Mouse (Mus musculus): ENCODE measurements around the gene Sptbn1. TPM values are rescaled to one million over a fixed set of nuclear protein-coding genes. Genes with fewer than 3 reads are reported as not detected.

Gene Sptbn1
- polyA plus RNA-seq, 1 experiment from 2014 or later: 164 TPM

DNA sequence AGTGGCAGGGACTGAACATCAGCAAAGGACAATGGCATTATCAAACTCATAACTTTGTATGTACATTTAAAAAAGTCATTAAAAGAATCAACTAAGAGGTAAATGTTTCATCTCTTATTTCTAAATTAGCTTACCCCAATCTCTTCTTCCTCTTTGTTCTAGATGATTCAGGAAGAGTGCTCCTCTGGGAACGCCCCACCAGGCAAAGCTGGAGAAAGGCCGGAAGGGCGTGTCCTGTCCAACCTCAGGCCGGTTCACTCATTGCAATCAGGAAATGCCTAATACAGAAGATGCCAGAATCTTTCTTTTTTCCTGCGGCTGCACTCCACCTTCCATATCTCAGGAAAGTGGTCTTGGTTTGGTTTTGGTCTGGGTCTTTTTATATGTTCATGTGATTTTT is 11.3 kb upstream of the Sptbn1 start:
- no peak overlapping the region for H3K4me2 ChIP-seq (ENCODE audit: low read depth, low read length)
- no peak overlapping the region for H3K4me3 ChIP-seq (ENCODE audit: low read length)
- ATAC-seq (replicated peaks; ENCODE audit: extremely low read depth, insufficient read depth, low FRiP score): no peak
- H3K4me1 ChIP-seq (ENCODE audit: control insufficient read depth, insufficient read depth, low read length): 0 out of 2 replicates have a peak, but pooled peaks cover 2% of the 10 kb centered on the region
- no peak overlapping the region for H3K9ac ChIP-seq (ENCODE audit: low read length)
- no peaks in the 10 kb centered on the region for H3K27me3 ChIP-seq (ENCODE audit: control insufficient read depth, insufficient read depth, low read length)
- H3K27ac ChIP-seq (ENCODE audit: low read length): no peak overlapping the region
- 62% methylated on average over 5 of the region's 5 CpGs for WGBS
- no peaks in the 10 kb centered on the region for H3K36me3 ChIP-seq (ENCODE audit: control insufficient read depth, insufficient read depth)
- 0 out of 2 replicates have a peak, but pooled peaks cover 2% of the 10 kb centered on the region for H3K9me3 ChIP-seq (replicated peaks; ENCODE audit: control insufficient read depth, low read length)

DNA sequence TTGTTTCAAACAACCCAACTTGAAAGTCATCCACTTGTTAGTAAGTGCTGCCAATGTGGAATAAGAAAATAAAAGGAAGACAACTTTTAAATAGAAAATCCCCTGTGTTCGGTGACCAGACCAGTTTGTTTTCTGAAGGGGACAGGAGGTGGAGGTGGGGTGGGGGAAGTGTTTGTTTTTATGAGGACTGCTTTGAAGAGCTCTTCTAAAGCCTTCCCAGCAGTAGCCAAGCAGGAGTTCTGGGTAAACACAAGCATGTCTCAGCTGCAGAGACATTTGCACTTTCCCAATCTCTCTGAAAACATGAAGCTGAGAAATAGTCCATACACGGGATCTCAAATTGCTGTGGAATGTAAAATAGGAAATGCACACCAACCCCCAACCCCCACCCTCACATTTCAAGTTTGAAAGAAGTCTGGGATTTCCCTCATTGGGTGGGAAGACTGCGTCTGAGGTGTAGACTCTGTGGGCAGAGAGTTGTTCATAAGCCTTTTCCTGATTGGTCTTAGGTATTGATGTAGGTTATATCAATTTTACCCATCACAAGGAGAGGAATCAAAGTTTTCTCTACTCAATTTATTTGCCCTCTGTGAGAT is 7.6 kb upstream of the Sptbn1 start:
- no peak for ATAC-seq (replicated peaks; ENCODE audit: extremely low read depth, insufficient read depth, low FRiP score)

DNA sequence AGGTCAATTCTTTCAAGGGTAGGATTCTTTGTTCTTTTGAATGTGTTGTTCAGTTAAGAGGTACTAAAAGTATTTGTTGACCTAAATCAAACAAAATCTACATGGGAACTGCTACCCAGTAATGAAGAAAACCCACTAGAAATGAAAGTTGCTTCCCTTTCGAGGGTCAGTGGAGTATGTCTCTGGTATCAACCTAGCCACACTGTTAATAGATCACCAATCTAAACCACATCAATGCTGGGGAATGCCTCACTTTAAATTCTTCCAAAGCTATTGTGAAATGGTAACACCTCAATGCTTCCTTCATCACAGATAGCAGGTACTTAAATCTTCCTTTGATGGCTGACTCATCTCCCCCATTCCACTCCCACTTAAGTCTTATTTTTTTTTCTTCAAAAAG is 1.5 kb upstream of the Sptbn1 start:
- Histone ChIP-seq H3K4me1 (ENCODE audit: control insufficient read depth, insufficient read depth, low read length) (peaks cover 8% of the 10 kb centered on the region; the same call in 1 of the 2 replicates), H3K4me2 (ENCODE audit: low read depth, low read length) (no peak overlapping the region; the same call in 1 of the 2 replicates), H3K27ac (ENCODE audit: low read length) (no peak overlapping the region), H3K27me3 (ENCODE audit: control insufficient read depth, insufficient read depth, low read length) (no peaks in the 10 kb centered on the region), H3K36me3 (ENCODE audit: control insufficient read depth, insufficient read depth) (no peaks in the 10 kb centered on the region), H3K9me3 (replicated peaks; ENCODE audit: control insufficient read depth, low read length) (no peaks in the 10 kb centered on the region), H3K9ac (ENCODE audit: low read length) (no peak overlapping the region), H3K4me3 (ENCODE audit: low read length) (no peak overlapping the region; the same call in 1 of the 2 replicates)
- 86% methylated on average over 1 of the region's 1 CpGs for WGBS
- ATAC-seq (replicated peaks; ENCODE audit: extremely low read depth, insufficient read depth, low FRiP score): no peak

More for the DNA sequence above, 7.6 kb upstream of the Sptbn1 start:
- H3K9ac ChIP-seq (ENCODE audit: low read length): no peak overlapping the region
- H3K27me3 ChIP-seq (ENCODE audit: control insufficient read depth, insufficient read depth, low read length): no peaks in the 10 kb centered on the region
- WGBS: 42% methylated on average over 3 of the region's 3 CpGs
- H3K4me3 ChIP-seq (ENCODE audit: low read length): no peak overlapping the region
- H3K4me2 ChIP-seq (ENCODE audit: low read depth, low read length): no peak overlapping the region
- H3K36me3 ChIP-seq (ENCODE audit: control insufficient read depth, insufficient read depth): no peaks in the 10 kb centered on the region
- H3K27ac ChIP-seq (ENCODE audit: low read length): no peak overlapping the region
- H3K9me3 ChIP-seq (replicated peaks; ENCODE audit: control insufficient read depth, low read length): 0 out of 2 replicates have a peak, but pooled peaks cover 2% of the 10 kb centered on the region
- H3K4me1 ChIP-seq (ENCODE audit: control insufficient read depth, insufficient read depth, low read length): no peaks in the 10 kb centered on the region

DNA sequence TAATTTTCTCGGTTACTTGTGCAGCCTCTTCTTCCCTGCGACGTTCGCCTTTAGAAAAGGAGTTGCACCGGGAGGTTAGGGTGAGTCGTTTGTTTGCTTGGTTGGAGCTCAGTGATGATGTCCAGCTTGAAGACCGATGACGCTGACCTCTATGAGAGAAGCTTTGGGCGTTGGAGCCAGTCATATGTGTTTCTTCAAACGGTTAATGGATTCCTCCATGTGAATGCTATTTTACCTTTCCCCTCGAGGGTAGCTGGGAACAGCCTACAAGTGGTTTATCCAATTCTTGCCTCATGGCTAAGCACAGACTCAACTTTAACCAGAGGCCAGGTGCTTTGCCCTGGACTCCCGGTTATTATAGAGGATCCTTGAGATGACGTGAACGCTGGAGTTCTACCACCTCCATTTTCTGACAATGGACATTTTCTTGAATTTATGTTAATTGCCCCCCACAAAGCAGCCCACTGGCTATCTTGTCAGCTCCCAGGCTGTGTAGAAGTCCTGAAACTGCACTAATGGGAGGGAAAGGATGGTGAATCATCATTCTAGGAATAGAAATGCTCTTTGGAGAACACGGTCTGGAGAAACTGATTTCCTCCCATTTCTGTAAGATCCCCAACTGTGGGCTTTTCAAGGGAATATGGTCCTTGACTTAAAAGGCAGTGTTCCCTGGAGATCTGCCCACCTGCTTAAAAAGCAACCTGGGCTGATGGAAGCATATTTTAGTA is 837 bp upstream of the Sptbn1 start:
- Histone ChIP-seq H3K9me3 (replicated peaks; ENCODE audit: control insufficient read depth, low read length) (no peaks in the 10 kb centered on the region), H3K9ac (ENCODE audit: low read length) (peak overlapping the region; percentile 86), H3K36me3 (ENCODE audit: control insufficient read depth, insufficient read depth) (no peaks in the 10 kb centered on the region), H3K27ac (ENCODE audit: low read length) (peak overlapping the region; percentile 94), H3K4me3 (ENCODE audit: low read length) (peak overlapping the region; percentile 99), H3K27me3 (ENCODE audit: control insufficient read depth, insufficient read depth, low read length) (no peaks in the 10 kb centered on the region), H3K4me2 (ENCODE audit: low read depth, low read length) (peak overlapping the region; percentile 75), H3K4me1 (ENCODE audit: control insufficient read depth, insufficient read depth, low read length) (peaks cover 10% of the 10 kb centered on the region; the same call in 1 of the 2 replicates)
- ATAC-seq (replicated peaks; ENCODE audit: extremely low read depth, insufficient read depth, low FRiP score): no peak
- WGBS: 4% methylated on average over 15 of the region's 15 CpGs

DNA sequence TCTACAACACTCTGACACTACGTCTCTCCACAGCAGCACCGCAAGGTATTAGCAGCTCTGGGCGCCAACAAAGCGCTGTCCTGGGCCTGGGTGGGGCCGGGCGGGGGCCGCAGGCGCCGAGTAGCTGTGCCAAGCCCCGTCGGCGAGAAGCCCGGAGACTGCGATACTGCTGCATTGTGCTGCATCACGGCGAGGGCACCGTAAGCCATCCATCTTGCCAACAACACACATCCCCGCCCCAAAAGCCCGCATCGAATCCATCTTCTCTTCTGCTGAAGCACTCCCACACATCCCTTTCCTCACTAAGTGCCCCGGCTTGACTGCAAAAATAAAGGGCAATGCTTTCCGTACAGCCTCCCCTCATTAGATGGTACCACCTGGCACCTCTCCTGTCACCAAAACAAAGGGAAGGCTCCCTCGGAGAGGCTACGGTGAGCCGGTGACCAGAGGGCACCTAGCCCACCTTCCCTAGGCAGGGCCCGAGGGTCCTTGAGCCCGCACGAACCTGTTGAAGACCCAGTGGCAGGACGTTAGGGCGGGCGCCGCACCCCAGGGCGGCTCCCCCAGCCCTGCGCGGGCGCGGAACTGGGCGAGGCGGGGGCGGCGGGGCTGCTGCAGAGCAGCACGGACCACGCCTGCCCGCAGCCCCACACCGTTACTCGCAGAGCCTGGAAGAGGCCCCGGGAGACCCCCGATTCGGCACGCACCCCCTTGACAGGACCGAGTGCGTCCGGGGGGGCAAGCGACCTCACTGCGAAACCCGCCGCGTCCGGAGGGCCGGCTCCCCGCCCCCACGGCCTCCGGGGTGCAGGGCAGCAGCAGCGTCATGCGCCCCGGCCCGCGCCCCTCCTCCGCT is 711 bp downstream of the Sptbn1 start:
- Histone ChIP-seq H3K9me3 (replicated peaks; ENCODE audit: control insufficient read depth, low read length) (no peaks in the 10 kb centered on the region), H3K27me3 (ENCODE audit: control insufficient read depth, insufficient read depth, low read length) (no peaks in the 10 kb centered on the region), H3K4me1 (ENCODE audit: control insufficient read depth, insufficient read depth, low read length) (peaks cover 22% of the 10 kb centered on the region), H3K27ac (ENCODE audit: low read length) (peak overlapping the region; percentile 99), H3K9ac (ENCODE audit: low read length) (peak overlapping the region; percentile 100), H3K36me3 (ENCODE audit: control insufficient read depth, insufficient read depth) (no peaks in the 10 kb centered on the region), H3K4me3 (ENCODE audit: low read length) (peak overlapping the region; percentile 99), H3K4me2 (ENCODE audit: low read depth, low read length) (peak overlapping the region; percentile 75)
- ATAC-seq (replicated peaks; ENCODE audit: extremely low read depth, insufficient read depth, low FRiP score): peak; percentile 61
- whole genome bisulfite sequencing: 1% methylated on average over 66 of the region's 69 CpGs

DNA sequence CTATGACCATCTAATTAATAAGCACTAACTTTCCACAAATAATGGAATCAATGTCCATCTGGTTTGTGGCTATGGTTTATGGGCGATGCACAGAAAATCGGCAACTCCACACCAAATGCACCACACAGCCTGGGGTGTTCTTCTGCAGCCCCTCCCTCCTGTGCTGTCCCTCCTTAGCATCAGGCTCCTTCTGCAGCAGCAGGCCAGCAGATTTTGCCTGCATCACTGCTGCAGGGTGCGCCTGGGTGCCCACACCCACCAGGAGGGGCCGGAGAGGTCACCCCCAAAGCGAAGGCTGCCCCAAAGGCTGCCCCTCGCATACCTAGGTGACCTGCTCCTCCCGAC is 1.3 kb downstream of the Sptbn1 start:
- ATAC-seq (replicated peaks; ENCODE audit: extremely low read depth, insufficient read depth, low FRiP score): no peak; the same call in 1 of the 2 replicates
- 2% methylated on average over 7 of the region's 7 CpGs for WGBS

DNA sequence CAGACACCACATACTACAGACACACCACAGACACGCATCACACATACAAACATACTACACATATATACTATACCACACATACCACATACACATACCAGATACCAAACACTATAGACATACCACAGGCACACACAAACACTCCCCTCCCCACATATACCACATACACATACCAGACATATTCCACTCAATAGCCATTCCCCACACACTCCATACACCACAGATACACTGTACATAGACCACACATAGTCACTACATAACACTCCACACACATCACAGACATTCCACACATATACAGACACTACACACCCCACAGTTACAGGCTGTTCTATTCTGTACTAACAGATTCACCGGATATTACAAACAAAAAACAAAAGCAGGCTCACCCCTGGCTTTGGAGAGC is 2.3 kb downstream of the Sptbn1 start:
- no peaks in the 10 kb centered on the region for H3K36me3 ChIP-seq (ENCODE audit: control insufficient read depth, insufficient read depth)
- peak overlapping the region; percentile 63 for H3K27ac ChIP-seq (ENCODE audit: low read length)
- peaks cover 30% of the 10 kb centered on the region for H3K4me1 ChIP-seq (ENCODE audit: control insufficient read depth, insufficient read depth, low read length)
- peak overlapping the region; percentile 74 for H3K4me2 ChIP-seq (ENCODE audit: low read depth, low read length)
- H3K27me3 ChIP-seq (ENCODE audit: control insufficient read depth, insufficient read depth, low read length): no peaks in the 10 kb centered on the region
- peak overlapping the region; percentile 72 for H3K9ac ChIP-seq (ENCODE audit: low read length)
- 54% methylated on average over 2 of the region's 2 CpGs for WGBS
- no peaks in the 10 kb centered on the region for H3K9me3 ChIP-seq (replicated peaks; ENCODE audit: control insufficient read depth, low read length)
- peak overlapping the region; percentile 59 for H3K4me3 ChIP-seq (ENCODE audit: low read length)
- no peak for ATAC-seq (replicated peaks; ENCODE audit: extremely low read depth, insufficient read depth, low FRiP score)

More for the DNA sequence above, 1.3 kb downstream of the Sptbn1 start:
- Histone ChIP-seq H3K9me3 (replicated peaks; ENCODE audit: control insufficient read depth, low read length) (no peaks in the 10 kb centered on the region), H3K36me3 (ENCODE audit: control insufficient read depth, insufficient read depth) (no peaks in the 10 kb centered on the region), H3K9ac (ENCODE audit: low read length) (peak overlapping the region; percentile 100), H3K27me3 (ENCODE audit: control insufficient read depth, insufficient read depth, low read length) (no peaks in the 10 kb centered on the region), H3K27ac (ENCODE audit: low read length) (peak overlapping the region; percentile 99), H3K4me1 (ENCODE audit: control insufficient read depth, insufficient read depth, low read length) (peaks cover 25% of the 10 kb centered on the region), H3K4me3 (ENCODE audit: low read length) (peak overlapping the region; percentile 99), H3K4me2 (ENCODE audit: low read depth, low read length) (peak overlapping the region; percentile 75)

DNA sequence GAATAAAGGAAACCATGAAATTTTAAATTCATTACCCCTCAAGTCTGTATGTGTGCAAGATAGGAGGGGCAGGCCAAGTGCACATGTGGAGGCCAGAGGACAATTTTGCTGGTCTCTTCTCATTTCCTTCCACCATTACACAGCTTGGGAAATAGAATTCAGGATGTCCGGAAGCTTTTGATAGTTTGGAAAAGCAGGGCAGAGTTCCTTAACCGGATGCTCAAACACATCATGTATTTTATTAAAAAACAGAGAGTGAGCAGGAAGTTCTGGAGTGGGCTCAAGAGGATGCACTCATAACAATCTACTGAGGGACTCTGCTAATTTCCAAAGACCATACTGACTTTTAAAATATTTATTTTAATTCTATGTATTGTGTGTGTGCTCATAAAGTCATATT is 4.3 kb downstream of the Sptbn1 start:
- H3K27ac ChIP-seq (ENCODE audit: low read length): peak overlapping the region; percentile 71
- H3K9me3 ChIP-seq (replicated peaks; ENCODE audit: control insufficient read depth, low read length): peaks cover 4% of the 10 kb centered on the region
- H3K36me3 ChIP-seq (ENCODE audit: control insufficient read depth, insufficient read depth): peaks cover 5% of the 10 kb centered on the region
- WGBS: 33% methylated on average over 2 of the region's 2 CpGs
- peaks cover 36% of the 10 kb centered on the region for H3K4me1 ChIP-seq (ENCODE audit: control insufficient read depth, insufficient read depth, low read length)
- H3K9ac ChIP-seq (ENCODE audit: low read length): peak overlapping the region; percentile 19
- peak overlapping the region; percentile 74 for H3K4me2 ChIP-seq (ENCODE audit: low read depth, low read length)
- peak overlapping the region; percentile 31 for H3K4me3 ChIP-seq (ENCODE audit: low read length)
- no peak for ATAC-seq (replicated peaks; ENCODE audit: extremely low read depth, insufficient read depth, low FRiP score)
- no peaks in the 10 kb centered on the region for H3K27me3 ChIP-seq (ENCODE audit: control insufficient read depth, insufficient read depth, low read length)

Measured in heart, embryonic 16.5 days (tissue).